Mouse (Mus musculus) small intestine, adult 2 months (tissue): ENCODE measurements around the gene Rhot1. TPM values are rescaled to one million over a fixed set of nuclear protein-coding genes. Genes with fewer than 3 reads are reported as not detected.
A peak's percentile ranks its signal among the peaks of the same experiment; 100 is the strongest.

ENCODE experiments used
- H3K27ac ChIP-seq: fragments of 200-500 bp; 2 replicates; pipeline ENCODE4 v1.5.1; 2012; ENCODE audit warnings: low read depth, low read length, control low read depth, inconsistent platforms; ENCODE audit not compliant: insufficient read depth
- H3K27me3 ChIP-seq: fragments of 200-500 bp; 2 replicates; pipeline ENCODE4 v1.6.1; 2012; ENCODE audit warnings: mild to moderate bottlenecking, moderate library complexity, low read length, inconsistent platforms; ENCODE audit not compliant: control insufficient read depth, insufficient read depth
- H3K36me3 ChIP-seq: fragments of 200-500 bp; 2 replicates; pipeline ENCODE4 v1.6.1; 2012; ENCODE audit warnings: mild to moderate bottlenecking, low read length, control low read depth, inconsistent platforms; ENCODE audit not compliant: control insufficient read depth, insufficient read depth
- H3K4me1 ChIP-seq: fragments of 200-500 bp; 2 replicates; pipeline ENCODE4 v1.6.1; 2012; ENCODE audit warnings: low read length, inconsistent platforms, mixed read lengths; ENCODE audit not compliant: control insufficient read depth, insufficient read depth, insufficient read length
- H3K4me3 ChIP-seq: fragments of 200-500 bp; 2 replicates; pipeline ENCODE4 v1.5.1; 2012; ENCODE audit warnings: low read depth, mild to moderate bottlenecking, control low read depth, inconsistent platforms, low read length, moderate library complexity
- CTCF ChIP-seq: fragments of 200-500 bp; IDR thresholded peaks from 2 replicates; pipeline ENCODE4 v1.5.1; 2012; ENCODE audit warnings: low read depth, mild to moderate bottlenecking, control low read depth, inconsistent platforms, low read length, moderate library complexity, mixed read lengths; ENCODE audit not compliant: insufficient replicate concordance, insufficient read length; ENCODE audit errors: extremely low read depth
- POLR2A ChIP-seq: fragments of 200-500 bp; IDR thresholded peaks from 2 replicates; pipeline ENCODE4 v1.6.1; 2012; ENCODE audit warnings: low read depth, mild to moderate bottlenecking, control low read depth, inconsistent platforms, low read length, moderate library complexity
- WGBS: fragments of 180-500 bp; shearing (Covaris S2); methylation state at CpG from one replicate; pipeline ENCODE4 v1.1.7; 2018; 5-methylcytosine and 5-hydroxymethylcytosine counted together
- polyA plus RNA-seq: library from polyadenylated mRNA; depleted of rRNA; stranded (reverse); fragments of >200 nt; gene quantifications from 2 replicates; pipeline ENCODE4 v1.2.3, GENCODE M21; 2012

Gene Rhot1
- polyA plus RNA-seq, 1 experiment, result 3.0 TPM

DNA sequence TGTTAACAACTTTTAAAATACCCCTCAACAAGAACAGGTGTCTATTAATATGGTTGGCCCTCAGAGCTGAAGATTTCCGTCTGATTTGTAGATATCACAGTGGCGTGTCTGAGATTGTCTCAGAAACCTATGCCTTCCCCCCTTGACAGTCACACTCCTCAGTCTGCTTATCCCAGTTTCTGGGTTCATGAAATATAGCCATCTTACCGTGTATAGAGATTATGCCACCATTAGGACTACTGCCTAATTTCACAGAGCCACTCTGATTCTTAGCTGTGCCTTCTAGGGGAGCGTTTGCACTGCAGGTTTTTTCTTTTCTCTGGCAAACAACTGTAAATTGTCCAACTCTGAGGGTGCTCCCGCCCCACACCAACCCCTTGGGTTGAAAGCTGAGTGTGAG lies 62.3 kb downstream of the Rhot1 start:
- Histone ChIP-seq H3K27ac (no peak overlapping the region), H3K4me1 (no peaks in the 10 kb centered on the region), H3K4me3 (no peak overlapping the region), H3K36me3 (peaks cover 9% of the 10 kb centered on the region), H3K27me3 (no peaks in the 10 kb centered on the region)
- WGBS, result 71% methylated on average over 5 of the region's 5 CpGs
- TF ChIP-seq CTCF (no peak), POLR2A (no peak)

GRCm38 (mm10) chr11:80275011-80275410 lies 66.2 kb downstream of the Rhot1 start:
- no peak overlapping the region for H3K27ac ChIP-seq
- WGBS, result 61% methylated on average over 3 of the region's 3 CpGs
- no peak for TF ChIP-seq CTCF
- no peak for TF ChIP-seq POLR2A

GRCm38 (mm10) chr11:80278054-80278453 lies 69.2 kb downstream of the Rhot1 start:
- Histone ChIP-seq H3K4me3 (no peak overlapping the region), H3K27ac (no peak overlapping the region), H3K27me3 (no peaks in the 10 kb centered on the region), H3K36me3 (no peaks in the 10 kb centered on the region), H3K4me1 (no peaks in the 10 kb centered on the region)
- 67% methylated on average over 2 of the region's 2 CpGs for WGBS
- no peak for TF ChIP-seq POLR2A
- TF ChIP-seq CTCF, result no peak

More at GRCm38 (mm10) chr11:80275011-80275410, 66.2 kb downstream of the Rhot1 start:
- no peak overlapping the region for H3K4me3 ChIP-seq
- no peaks in the 10 kb centered on the region for H3K27me3 ChIP-seq
- H3K36me3 ChIP-seq, result no peaks in the 10 kb centered on the region
- no peaks in the 10 kb centered on the region for H3K4me1 ChIP-seq

DNA sequence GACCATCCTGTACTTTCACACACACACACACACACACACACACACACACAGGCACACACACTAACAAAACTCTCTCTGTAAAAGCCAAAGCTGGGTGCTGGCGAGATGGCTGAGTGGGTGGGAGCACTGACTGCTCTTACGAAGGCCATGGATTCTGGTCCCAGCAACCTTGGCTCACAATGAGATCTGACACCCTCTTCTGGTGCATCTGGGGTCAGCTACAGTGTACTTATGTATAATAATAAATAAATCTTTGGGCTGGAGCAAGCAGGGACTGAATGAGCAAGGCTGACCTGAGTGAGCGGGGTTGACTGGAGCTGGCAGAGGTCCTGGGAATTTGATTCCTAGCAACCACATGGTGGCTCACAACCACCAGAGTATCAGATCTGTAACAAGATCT lies 75.0 kb downstream of the Rhot1 start:
- H3K27me3 ChIP-seq, result peaks cover 3% of the 10 kb centered on the region; the same call in 1 of the 2 replicates
- no peak overlapping the region for H3K27ac ChIP-seq
- H3K4me1 ChIP-seq, result no peaks in the 10 kb centered on the region
- no peak overlapping the region for H3K4me3 ChIP-seq
- TF ChIP-seq CTCF, result no peak
- TF ChIP-seq POLR2A, result no peak
- no peaks in the 10 kb centered on the region for H3K36me3 ChIP-seq
- WGBS, result 74% methylated on average over 3 of the region's 3 CpGs

- Histone ChIP-seq H3K27me3 (peaks cover 3% of the 10 kb centered on the region; the same call in 1 of the 2 replicates), H3K4me3 (no peak overlapping the region), H3K27ac (no peak overlapping the region), H3K4me1 (no peaks in the 10 kb centered on the region), H3K36me3 (no peaks in the 10 kb centered on the region)
- no peak for TF ChIP-seq CTCF
- 48% methylated on average over 6 of the region's 6 CpGs for WGBS
Observed at GRCm38 (mm10) chr11:80284641-80285040, 75.8 kb downstream of the Rhot1 start.

- Histone ChIP-seq H3K27me3 (peaks cover 3% of the 10 kb centered on the region; the same call in 1 of the 2 replicates), H3K27ac (no peak overlapping the region), H3K4me3 (no peak overlapping the region), H3K36me3 (no peaks in the 10 kb centered on the region), H3K4me1 (no peaks in the 10 kb centered on the region)
- WGBS, result 15% methylated on average over 5 of the region's 5 CpGs
- TF ChIP-seq CTCF (peak; percentile 91; the same call in 1 of the 2 replicates), POLR2A (no peak)
Observed at GRCm38 (mm10) chr11:80287150-80287549, 78.3 kb downstream of the Rhot1 start.

- Histone ChIP-seq H3K4me1 (no peaks in the 10 kb centered on the region), H3K27me3 (no peaks in the 10 kb centered on the region), H3K36me3 (no peaks in the 10 kb centered on the region), H3K27ac (no peak overlapping the region; the same call in 1 of the 2 replicates), H3K4me3 (peak overlapping the region; percentile 33)
- WGBS, result 4% methylated on average over 23 of the region's 23 CpGs
- no peak for TF ChIP-seq CTCF
- TF ChIP-seq POLR2A, result no peak
Observed at GRCm38 (mm10) chr11:80289701-80290445, 81.1 kb downstream of the Rhot1 start.

DNA sequence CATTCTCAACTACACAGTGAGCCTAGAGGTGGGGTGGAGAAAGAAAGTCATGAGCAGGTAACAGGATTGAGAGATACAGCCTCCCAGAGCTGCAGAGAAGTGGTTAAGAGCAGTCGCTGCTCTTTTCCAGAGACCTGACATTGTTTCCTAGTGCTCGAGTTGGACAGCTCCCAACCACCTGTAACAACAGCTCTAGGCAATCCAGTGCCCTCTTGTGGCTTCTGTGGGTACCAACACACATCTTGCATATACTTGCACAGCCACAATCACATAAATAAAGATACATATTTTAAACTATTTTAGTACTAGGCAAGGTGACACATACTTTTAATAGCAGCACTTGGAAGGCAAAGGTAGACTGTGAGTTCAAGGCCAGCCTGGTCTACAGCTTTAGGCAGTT lies 82.2 kb downstream of the Rhot1 start:
- TF ChIP-seq POLR2A, result no peak
- no peak for TF ChIP-seq CTCF
- 73% methylated on average over 2 of the region's 2 CpGs for WGBS

More for the DNA sequence above, 82.2 kb downstream of the Rhot1 start:
- Histone ChIP-seq H3K36me3 (no peaks in the 10 kb centered on the region), H3K27me3 (no peaks in the 10 kb centered on the region; the same call in 1 of the 2 replicates), H3K27ac (no peak overlapping the region), H3K4me1 (no peaks in the 10 kb centered on the region), H3K4me3 (no peak overlapping the region)
